Mouse (Mus musculus): Measurements from ENCODE around the gene Pdgfd.
"Not testable (repeated sequence)": the region's sequence is repeated elsewhere in the genome, so short reads cannot be mapped to it uniquely, and the experiment has no call there.

Gene Pdgfd

GRCm38 (mm10) chr9:6168391-6169037, at the start of gene Pdgfd:
TSS of gene Pdgfd (plus strand) at chr9:6168584.
- peak; percentile 78 for DNase-seq

- DNase-seq, result no peak
These were observed 651 bp downstream of the Pdgfd start for GRCm38 (mm10) chr9:6169038-6169431.

GRCm38 (mm10) chr9:6170962-6171361, 2.6 kb downstream of the Pdgfd start:
- DNase-seq, result peak; percentile 12

GRCm38 (mm10) chr9:6173276-6173675, 4.9 kb downstream of the Pdgfd start:
- DNase-seq, result no peak

- DNase-seq, result no peak
These were observed 7.3 kb downstream of the Pdgfd start for GRCm38 (mm10) chr9:6175731-6176130.

- DNase-seq, result no peak
These were observed 14.0 kb downstream of the Pdgfd start for GRCm38 (mm10) chr9:6182307-6182923.

GRCm38 (mm10) chr9:6187955-6188354, 19.6 kb downstream of the Pdgfd start:
- no peak for DNase-seq

GRCm38 (mm10) chr9:6193352-6193751, 25.0 kb downstream of the Pdgfd start:
- no peak for DNase-seq

GRCm38 (mm10) chr9:6212862-6213261, 44.5 kb downstream of the Pdgfd start:
- DNase-seq, result peak; percentile 8

GRCm38 (mm10) chr9:6217505-6217904, 49.1 kb downstream of the Pdgfd start:
- DNase-seq, result no peak

GRCm38 (mm10) chr9:6235982-6236381, 67.6 kb downstream of the Pdgfd start:
- not testable (repeated sequence) for DNase-seq

GRCm38 (mm10) chr9:6250320-6250719, 81.9 kb downstream of the Pdgfd start:
- peak; percentile 6 for DNase-seq

GRCm38 (mm10) chr9:6251990-6252389, 83.6 kb downstream of the Pdgfd start:
- no peak for DNase-seq

- DNase-seq, result no peak
These were observed 88.7 kb downstream of the Pdgfd start for GRCm38 (mm10) chr9:6257072-6257471.

GRCm38 (mm10) chr9:6264820-6265219, 96.4 kb downstream of the Pdgfd start:
- DNase-seq, result no peak

GRCm38 (mm10) chr9:6269796-6270280, 101.5 kb downstream of the Pdgfd start, which contains the start of gene Ddi1:
TSS of gene Ddi1 (minus strand) at chr9:6269846.
- no peak for DNase-seq

- DNase-seq, result no peak
These were observed 108.0 kb downstream of the Pdgfd start for GRCm38 (mm10) chr9:6276395-6276794.

GRCm38 (mm10) chr9:6277526-6277925, 109.1 kb downstream of the Pdgfd start:
- no peak for DNase-seq

GRCm38 (mm10) chr9:6286770-6287169, 118.4 kb downstream of the Pdgfd start:
- no peak for DNase-seq

GRCm38 (mm10) chr9:6289211-6289696, 120.9 kb downstream of the Pdgfd start:
- no peak for DNase-seq

- no peak for DNase-seq
These were observed 130.2 kb downstream of the Pdgfd start for GRCm38 (mm10) chr9:6298547-6298946.

- DNase-seq, result no peak
These were observed 133.7 kb downstream of the Pdgfd start for GRCm38 (mm10) chr9:6302050-6302449.

GRCm38 (mm10) chr9:6304590-6304989, 136.2 kb downstream of the Pdgfd start:
- DNase-seq, result no peak

GRCm38 (mm10) chr9:6305847-6306246, 137.5 kb downstream of the Pdgfd start:
- DNase-seq, result no peak

Measured in kidney, postnatal 14 days (tissue).